Mouse (Mus musculus): ENCODE data around the gene Hist1h2bf. TPM values are rescaled to one million over a fixed set of nuclear protein-coding genes. Genes with fewer than 3 reads are reported as not detected.
"Not testable (repeated sequence)": the region's sequence is repeated elsewhere in the genome, so short reads cannot be mapped to it uniquely, and the experiment has no call there.

Gene Hist1h2bf
- polyA plus RNA-seq, 1 experiment from 2014 or later: 2.0 TPM

- H3K36me3 ChIP-seq: no peaks in the 10 kb centered on the region
- peaks cover 19% of the 10 kb centered on the region for H3K4me1 ChIP-seq (replicated peaks)
- 2% methylated on average over 22 of the region's 22 CpGs for WGBS
- peak overlapping the region; percentile 91 for H3K27ac ChIP-seq (ENCODE audit: poor library complexity, severe bottlenecking)
- H3K4me2 ChIP-seq: peak overlapping the region; percentile 68
- H3K9ac ChIP-seq: peak overlapping the region; percentile 67
- H3K9me3 ChIP-seq (replicated peaks): no peaks in the 10 kb centered on the region
- H3K27me3 ChIP-seq (replicated peaks): no peaks in the 10 kb centered on the region
- H3K4me3 ChIP-seq: peak overlapping the region; percentile 46
- no peak for ATAC-seq (ENCODE audit: insufficient number of reproducible peaks, low FRiP score)
Measured at GRCm38 (mm10) chr13:23586099-23586939, 12.3 kb upstream of the Hist1h2bf start.

- H3K4me2 ChIP-seq: peak overlapping the region; percentile 90
- H3K9me3 ChIP-seq (replicated peaks); H3K27me3 ChIP-seq (replicated peaks); H3K36me3 ChIP-seq: not testable (repeated sequence)
- WGBS: 0% methylated on average over 34 of the region's 36 CpGs
- peaks cover 19% of the 10 kb centered on the region for H3K4me1 ChIP-seq (replicated peaks)
- H3K9ac ChIP-seq: peak overlapping the region; percentile 88
- ATAC-seq (ENCODE audit: insufficient number of reproducible peaks, low FRiP score): peak; percentile 87
- peak overlapping the region; percentile 97 for H3K27ac ChIP-seq (ENCODE audit: poor library complexity, severe bottlenecking)
- peak overlapping the region; percentile 55 for H3K4me3 ChIP-seq
Measured at GRCm38 (mm10) chr13:23585442-23586098, 11.6 kb upstream of the Hist1h2bf start.

- under 1% methylated on average over 21 of the region's 21 CpGs for WGBS
- H3K4me1 ChIP-seq (replicated peaks): peaks cover 19% of the 10 kb centered on the region
- H3K27ac ChIP-seq (ENCODE audit: poor library complexity, severe bottlenecking): peak overlapping the region; percentile 97
- H3K9me3 ChIP-seq (replicated peaks): no peaks in the 10 kb centered on the region
- peak overlapping the region; percentile 88 for H3K9ac ChIP-seq
- no peaks in the 10 kb centered on the region for H3K36me3 ChIP-seq
- no peak for ATAC-seq (ENCODE audit: insufficient number of reproducible peaks, low FRiP score)
- peak overlapping the region; percentile 90 for H3K4me2 ChIP-seq
- peak overlapping the region; percentile 55 for H3K4me3 ChIP-seq
- H3K27me3 ChIP-seq (replicated peaks): no peaks in the 10 kb centered on the region
Measured at GRCm38 (mm10) chr13:23585029-23585441, 11.0 kb upstream of the Hist1h2bf start.

- Histone ChIP-seq H3K4me2 (peak overlapping the region; percentile 62), H3K27me3 (replicated peaks) (no peaks in the 10 kb centered on the region), H3K9me3 (replicated peaks) (no peaks in the 10 kb centered on the region), H3K36me3 (no peaks in the 10 kb centered on the region), H3K4me3 (peak overlapping the region; percentile 17; the same call in 1 of the 2 replicates), H3K9ac (peak overlapping the region; percentile 61), H3K27ac (ENCODE audit: poor library complexity, severe bottlenecking) (peak overlapping the region; percentile 97), H3K4me1 (replicated peaks) (peaks cover 19% of the 10 kb centered on the region)
- ATAC-seq (ENCODE audit: insufficient number of reproducible peaks, low FRiP score): no peak
Measured at GRCm38 (mm10) chr13:23584331-23584730, 10.3 kb upstream of the Hist1h2bf start.

- no peak for ATAC-seq (ENCODE audit: insufficient number of reproducible peaks, low FRiP score)
- H3K4me2 ChIP-seq: no peak overlapping the region
- H3K9me3 ChIP-seq (replicated peaks): no peaks in the 10 kb centered on the region
- H3K4me3 ChIP-seq: 0 out of 2 replicates have a peak overlapping the region, but pooled peaks have one; percentile 9
- no peaks in the 10 kb centered on the region for H3K27me3 ChIP-seq (replicated peaks)
- no peaks in the 10 kb centered on the region for H3K36me3 ChIP-seq
- H3K27ac ChIP-seq (ENCODE audit: poor library complexity, severe bottlenecking): peak overlapping the region; percentile 65
- H3K4me1 ChIP-seq (replicated peaks): peaks cover 19% of the 10 kb centered on the region
- H3K9ac ChIP-seq: 0 out of 2 replicates have a peak overlapping the region, but pooled peaks have one; percentile 12
Measured at GRCm38 (mm10) chr13:23583387-23584068, 9.5 kb upstream of the Hist1h2bf start.

GRCm38 (mm10) chr13:23582219-23583056, 8.4 kb upstream of the Hist1h2bf start:
- Histone ChIP-seq H3K4me3 (peak overlapping the region; percentile 45), H3K27ac (ENCODE audit: poor library complexity, severe bottlenecking) (peak overlapping the region; percentile 65), H3K27me3 (replicated peaks) (no peaks in the 10 kb centered on the region), H3K9me3 (replicated peaks) (no peaks in the 10 kb centered on the region), H3K4me2 (peak overlapping the region; percentile 71), H3K4me1 (replicated peaks) (peaks cover 19% of the 10 kb centered on the region), H3K36me3 (no peaks in the 10 kb centered on the region), H3K9ac (peak overlapping the region; percentile 69)
- no peak for ATAC-seq (ENCODE audit: insufficient number of reproducible peaks, low FRiP score)
- WGBS: 12% methylated on average over 6 of the region's 6 CpGs

GRCm38 (mm10) chr13:23581408-23582218, 7.6 kb upstream of the Hist1h2bf start, which contains the start of gene Hist1h4d:
Gene Hist1h4d, plus strand, starts transcription at chr13:23581598.
- peak; percentile 88 for ATAC-seq (ENCODE audit: insufficient number of reproducible peaks, low FRiP score)
- H3K4me3 ChIP-seq: peak within 1 kb of the TSS; percentile 45
- WGBS: under 1% methylated on average over 43 of the region's 43 CpGs
- no peaks in the 10 kb centered on the region for H3K9me3 ChIP-seq (replicated peaks)
- peak within 1 kb of the TSS; percentile 71 for H3K4me2 ChIP-seq
- H3K27me3 ChIP-seq (replicated peaks): no peaks in the 10 kb centered on the region
- peak within 1 kb of the TSS; percentile 69 for H3K9ac ChIP-seq
- H3K27ac ChIP-seq (ENCODE audit: poor library complexity, severe bottlenecking): peak within 1 kb of the TSS; percentile 65
- H3K36me3 ChIP-seq: no peaks in the 10 kb centered on the region
- H3K4me1 ChIP-seq (replicated peaks): peaks cover 24% of the 10 kb centered on the region

GRCm38 (mm10) chr13:23577835-23578234, 3.8 kb upstream of the Hist1h2bf start:
- H3K4me3 ChIP-seq: no peak overlapping the region
- no peaks in the 10 kb centered on the region for H3K27me3 ChIP-seq (replicated peaks)
- 87% methylated on average over 1 of the region's 1 CpGs for WGBS
- H3K4me2 ChIP-seq: no peak overlapping the region
- no peak overlapping the region for H3K27ac ChIP-seq (ENCODE audit: poor library complexity, severe bottlenecking)
- no peak overlapping the region for H3K9ac ChIP-seq
- no peaks in the 10 kb centered on the region for H3K9me3 ChIP-seq (replicated peaks)
- no peak for ATAC-seq (ENCODE audit: insufficient number of reproducible peaks, low FRiP score)
- peaks cover 24% of the 10 kb centered on the region for H3K4me1 ChIP-seq (replicated peaks)
- no peaks in the 10 kb centered on the region for H3K36me3 ChIP-seq

GRCm38 (mm10) chr13:23576906-23577639, 3.1 kb upstream of the Hist1h2bf start:
- no peaks in the 10 kb centered on the region for H3K9me3 ChIP-seq (replicated peaks)
- H3K4me3 ChIP-seq: peak overlapping the region; percentile 57
- peak overlapping the region; percentile 89 for H3K9ac ChIP-seq
- WGBS: 58% methylated on average over 6 of the region's 6 CpGs
- ATAC-seq (ENCODE audit: insufficient number of reproducible peaks, low FRiP score): no peak
- no peaks in the 10 kb centered on the region for H3K27me3 ChIP-seq (replicated peaks)
- H3K27ac ChIP-seq (ENCODE audit: poor library complexity, severe bottlenecking): peak overlapping the region; percentile 82
- H3K36me3 ChIP-seq: no peaks in the 10 kb centered on the region
- H3K4me1 ChIP-seq (replicated peaks): peaks cover 20% of the 10 kb centered on the region
- peak overlapping the region; percentile 85 for H3K4me2 ChIP-seq

Data from heart, embryonic 12.5 days (tissue).